Mouse (Mus musculus) midbrain, embryonic 14.5 days (tissue): ENCODE results near the gene Tmem63a. TPM values are rescaled to one million over a fixed set of nuclear protein-coding genes. Genes with fewer than 3 reads are reported as not detected.
"Not testable (repeated sequence)": the region's sequence is repeated elsewhere in the genome, so short reads cannot be mapped to it uniquely, and the experiment has no call there.

Source experiments
- ATAC-seq: fragments of 200-750 bp; cut with Nextera tagmentation; 2 replicates; pipeline ENCODE4 v1.8.0; 2017; ENCODE audit warnings: moderate number of reproducible peaks, moderate library complexity; ENCODE audit not compliant: low FRiP score, low TSS enrichment
- DNase-seq: peaks from one replicate; pipeline ENCODE4 v3.0.0-alpha.2; 2015
- H3K27ac ChIP-seq: fragments of 300-500 bp; sonication (generic); replicated peaks from 2 replicates; pipeline ENCODE4 v1.5.1; 2014; ENCODE audit warnings: mild to moderate bottlenecking, low read depth, low read length, moderate library complexity
- H3K27me3 ChIP-seq: fragments of 300-500 bp; sonication (generic); 2 replicates; pipeline ENCODE4 v1.6.1; 2014; ENCODE audit warnings: low read length, control low read depth, mixed read lengths; ENCODE audit not compliant: control insufficient read depth, insufficient read depth
- H3K36me3 ChIP-seq: fragments of 300-500 bp; sonication (generic); 2 replicates; pipeline ENCODE4 v1.6.1; 2014; ENCODE audit warnings: low read length, control low read depth; ENCODE audit not compliant: control insufficient read depth, insufficient read depth
- H3K4me1 ChIP-seq: fragments of 300-500 bp; sonication (generic); 2 replicates; pipeline ENCODE4 v1.6.1; 2014; ENCODE audit warnings: mild to moderate bottlenecking, antibody characterized with exemption, low read length, control low read depth; ENCODE audit not compliant: control insufficient read depth, insufficient read depth
- H3K4me2 ChIP-seq: fragments of 300-500 bp; sonication (generic); 2 replicates; pipeline ENCODE4 v1.6.1; 2014; ENCODE audit warnings: mild to moderate bottlenecking, low read length, moderate library complexity
- H3K4me3 ChIP-seq: fragments of 300-500 bp; sonication (generic); replicated peaks from 2 replicates; pipeline ENCODE4 v1.5.1; 2014; ENCODE audit warnings: low read depth, low read length
- H3K9ac ChIP-seq: fragments of 300-500 bp; sonication (generic); replicated peaks from 2 replicates; pipeline ENCODE4 v1.6.1; 2014; ENCODE audit warnings: mild to moderate bottlenecking, low read length, moderate library complexity
- H3K9me3 ChIP-seq: fragments of 300-500 bp; sonication (generic); 2 replicates; pipeline ENCODE4 v1.6.1; 2016; ENCODE audit warnings: low read length, control low read depth, mixed read lengths; ENCODE audit not compliant: control insufficient read depth
- WGBS: fragments of 180-500 bp; shearing (Covaris S2); extraction: QIAGEN DNeasy Blood & Tissue Kit; methylation state at CpG from one replicate; pipeline ENCODE4 v1.1.7; 2014; 5-methylcytosine and 5-hydroxymethylcytosine counted together
- polyA plus RNA-seq: library from polyadenylated mRNA; unstranded; fragments of >200 nt; fragmentation: Nextera tagmentation; extraction: Ambion mirVana; gene quantifications from 2 replicates; pipeline ENCODE4 v1.2.1, GENCODE M21; 2014

Tmem63a gene
- 0.36 and 1.2 TPM in 2 replicates for polyA plus RNA-seq

DNA sequence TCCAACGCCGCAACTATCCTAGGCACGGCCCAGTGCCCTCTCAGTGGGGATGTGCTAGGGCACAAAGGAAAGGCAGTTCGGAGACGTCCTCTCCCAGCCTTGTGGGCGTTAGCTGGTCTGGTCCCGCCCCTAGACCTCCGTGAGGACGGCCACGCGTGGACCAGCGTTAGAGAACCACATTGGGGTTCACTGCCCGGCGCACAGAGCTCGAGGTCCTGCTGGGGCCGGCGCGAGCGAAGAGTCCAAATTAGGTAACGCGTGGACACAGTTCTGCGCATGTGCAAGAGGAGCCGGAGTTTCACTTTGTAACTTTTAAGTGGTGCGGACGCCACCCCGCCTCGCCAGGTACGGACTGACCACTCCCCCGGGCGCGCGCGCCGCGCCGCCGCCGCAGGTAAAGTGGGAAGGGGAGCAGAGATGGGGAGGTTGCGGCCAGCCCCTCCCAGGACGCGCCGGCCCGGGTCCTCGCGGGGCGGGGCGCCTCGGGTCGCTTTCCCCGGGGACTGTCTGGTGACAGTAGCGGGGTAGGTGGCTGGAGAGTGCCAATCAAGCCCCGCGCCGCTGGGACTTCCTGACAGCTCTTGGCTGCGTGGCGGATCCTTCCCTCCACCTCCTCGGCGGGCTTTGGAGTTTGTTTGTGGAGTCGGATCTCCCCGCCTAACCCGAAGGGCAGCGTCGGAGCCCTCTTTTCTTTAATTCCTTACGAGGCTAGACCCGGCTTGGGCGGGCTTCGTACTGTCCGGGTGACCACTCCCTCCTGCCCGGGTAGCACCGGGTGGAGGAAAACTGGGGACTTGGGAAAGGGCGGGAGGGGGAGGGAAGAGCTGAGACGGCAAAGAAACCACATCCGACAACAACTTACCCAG lies at the start of gene Tmem63a:
Gene Tmem63a, plus strand, starts transcription at position 179 of the 866 bp plus-strand sequence.
- H3K9ac ChIP-seq: peak within 1 kb of the TSS; percentile 46
- peak; percentile 72 for DNase-seq
- ATAC-seq: peak; percentile 40; the same call in 1 of the 2 replicates
- H3K4me3 ChIP-seq: peak within 1 kb of the TSS; percentile 56
- no peak within 1 kb of the TSS for H3K27ac ChIP-seq
- no peaks in the 10 kb centered on the region for H3K36me3 ChIP-seq
- peaks cover 45% of the 10 kb centered on the region for H3K27me3 ChIP-seq
- H3K4me1 ChIP-seq: peaks cover 10% of the 10 kb centered on the region
- no peaks in the 10 kb centered on the region for H3K9me3 ChIP-seq
- H3K4me2 ChIP-seq: peak within 1 kb of the TSS; percentile 91
- under 1% methylated on average over 73 of the region's 73 CpGs for WGBS

- no peak within 1 kb of the TSS for H3K4me3 ChIP-seq
- no peak within 1 kb of the TSS for H3K9ac ChIP-seq
- whole genome bisulfite sequencing: 63% methylated on average over 10 of the region's 10 CpGs
These were observed 49.3 kb upstream of the Tmem63a start, which contains the start of gene Lefty2 for GRCm38 (mm10) chr1:180892808-180893207. Gene Lefty2 (plus strand): TSS chr1:180893108.

GRCm38 (mm10) chr1:180894088-180894987 lies 47.8 kb upstream of the Tmem63a start:
- not testable (repeated sequence) for ATAC-seq, H3K9ac ChIP-seq
- H3K27me3 ChIP-seq: peaks cover 14% of the 10 kb centered on the region

More at GRCm38 (mm10) chr1:180892808-180893207, 49.3 kb upstream of the Tmem63a start, which contains the start of gene Lefty2:
- DNase-seq: no peak
- Histone ChIP-seq H3K27me3 (peaks cover 14% of the 10 kb centered on the region), H3K4me1 (peaks cover 12% of the 10 kb centered on the region; the same call in 1 of the 2 replicates), H3K27ac (no peak within 1 kb of the TSS), H3K9me3 (no peaks in the 10 kb centered on the region), H3K4me2 (no peak within 1 kb of the TSS; the same call in 1 of the 2 replicates), H3K36me3 (no peaks in the 10 kb centered on the region)
- ATAC-seq: no peak

GRCm38 (mm10) chr1:180901107-180901506 lies 41.0 kb upstream of the Tmem63a start:
- ATAC-seq: no peak
- Histone ChIP-seq H3K27ac (no peak overlapping the region), H3K4me1 (peaks cover 6% of the 10 kb centered on the region), H3K4me3 (no peak overlapping the region), H3K9ac (no peak overlapping the region), H3K27me3 (no peaks in the 10 kb centered on the region), H3K4me2 (no peak overlapping the region), H3K9me3 (no peaks in the 10 kb centered on the region), H3K36me3 (peaks cover 3% of the 10 kb centered on the region; the same call in 1 of the 2 replicates)
- 1% methylated on average over 4 of the region's 4 CpGs for WGBS
- DNase-seq: peak; percentile 89

More at GRCm38 (mm10) chr1:180894088-180894987, 47.8 kb upstream of the Tmem63a start:
- 5% methylated on average over 45 of the region's 51 CpGs for WGBS
- H3K27ac ChIP-seq, H3K4me1 ChIP-seq, H3K36me3 ChIP-seq, H3K4me3 ChIP-seq, H3K9me3 ChIP-seq: not testable (repeated sequence)
- H3K4me2 ChIP-seq: peak overlapping the region; percentile 41
- DNase-seq: peak; percentile 26

DNA sequence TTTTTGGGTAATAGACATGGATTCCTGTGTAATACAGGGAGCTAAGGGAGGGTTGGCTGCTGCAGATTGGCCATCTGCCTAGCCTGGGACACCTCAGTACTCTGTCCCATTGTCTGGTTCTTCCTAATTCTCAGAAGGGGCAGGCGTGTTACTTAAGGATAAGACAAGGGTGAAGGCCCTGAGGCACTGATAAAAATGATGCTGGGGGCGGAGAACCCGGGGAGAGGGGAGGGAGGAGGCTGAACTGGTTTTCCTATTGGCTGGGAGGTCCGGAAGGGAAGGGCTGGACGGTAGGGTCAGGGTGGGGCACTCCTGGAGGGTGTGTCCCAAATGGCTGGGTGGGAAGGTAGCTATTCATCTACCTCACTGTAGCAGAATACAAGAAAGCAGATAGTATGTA lies 39.2 kb upstream of the Tmem63a start:
- Histone ChIP-seq H3K36me3 (peaks cover 21% of the 10 kb centered on the region), H3K9me3 (no peaks in the 10 kb centered on the region), H3K9ac (no peak overlapping the region), H3K4me1 (peaks cover 6% of the 10 kb centered on the region), H3K27me3 (no peaks in the 10 kb centered on the region), H3K4me3 (no peak overlapping the region), H3K27ac (no peak overlapping the region), H3K4me2 (no peak overlapping the region)
- ATAC-seq: no peak
- DNase-seq: no peak
- 45% methylated on average over 5 of the region's 5 CpGs for WGBS

DNA sequence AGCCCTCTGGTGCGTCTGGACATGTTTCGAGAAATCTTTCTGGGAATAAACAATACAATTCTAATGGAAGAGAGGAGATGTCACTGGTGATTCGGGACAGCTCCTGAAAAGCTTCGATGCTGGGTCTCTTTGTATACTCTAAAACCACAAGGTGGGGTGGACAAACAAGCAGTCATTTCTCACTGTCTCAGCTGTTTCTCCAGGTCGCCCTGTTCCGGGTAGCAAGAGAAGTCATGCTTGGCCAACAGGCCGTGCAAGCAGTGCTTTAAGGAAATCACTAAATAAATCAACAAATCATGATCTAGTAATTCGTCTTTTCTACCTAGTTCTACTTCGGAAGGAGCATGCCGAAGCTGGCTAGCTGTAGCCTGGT lies 38.5 kb upstream of the Tmem63a start:
- H3K4me2 ChIP-seq: peak overlapping the region; percentile 94
- H3K4me3 ChIP-seq: peak overlapping the region; percentile 85
- WGBS: 31% methylated on average over 10 of the region's 10 CpGs
- H3K27ac ChIP-seq: no peak overlapping the region
- ATAC-seq (0 out of 2 replicates have a peak, but pooled peaks have one; percentile 22), DNase-seq (no peak)
- H3K36me3 ChIP-seq: peaks cover 27% of the 10 kb centered on the region
- H3K4me1 ChIP-seq: peaks cover 6% of the 10 kb centered on the region
- H3K9me3 ChIP-seq: no peaks in the 10 kb centered on the region
- no peaks in the 10 kb centered on the region for H3K27me3 ChIP-seq
- peak overlapping the region; percentile 94 for H3K9ac ChIP-seq

- Histone ChIP-seq H3K4me3 (peak within 1 kb of the TSS; percentile 85), H3K9me3 (no peaks in the 10 kb centered on the region), H3K27ac (peak within 1 kb of the TSS; percentile 87), H3K36me3 (peaks cover 27% of the 10 kb centered on the region), H3K4me2 (peak within 1 kb of the TSS; percentile 94), H3K9ac (peak within 1 kb of the TSS; percentile 94), H3K4me1 (peaks cover 6% of the 10 kb centered on the region), H3K27me3 (no peaks in the 10 kb centered on the region)
- ATAC-seq: peak; percentile 98
- WGBS: under 1% methylated on average over 52 of the region's 52 CpGs
- DNase-seq: peak; percentile 97
These were observed 37.9 kb upstream of the Tmem63a start, which contains the start of gene Pycr2 for GRCm38 (mm10) chr1:180904039-180904814. Gene Pycr2 (plus strand): TSS chr1:180904293.

- H3K27ac ChIP-seq: peak overlapping the region; percentile 87; the same call in 1 of the 2 replicates
- peak overlapping the region; percentile 94 for H3K9ac ChIP-seq
- DNase-seq (no peak), ATAC-seq (no peak)
- whole genome bisulfite sequencing: 4% methylated on average over 5 of the region's 5 CpGs
- H3K9me3 ChIP-seq: no peaks in the 10 kb centered on the region
- H3K27me3 ChIP-seq: no peaks in the 10 kb centered on the region
- H3K4me1 ChIP-seq: peaks cover 6% of the 10 kb centered on the region
- peak overlapping the region; percentile 94 for H3K4me2 ChIP-seq
- peak overlapping the region; percentile 85 for H3K4me3 ChIP-seq
- peaks cover 27% of the 10 kb centered on the region for H3K36me3 ChIP-seq
These were observed 37.4 kb upstream of the Tmem63a start for GRCm38 (mm10) chr1:180904815-180905080.
